Mouse (Mus musculus) kidney, postnatal 0 days (tissue): Measurements from ENCODE around the gene Rxfp4. TPM values are rescaled to one million over a fixed set of nuclear protein-coding genes. Genes with fewer than 3 reads are reported as not detected.
A peak's percentile ranks its signal among the peaks of the same experiment; 100 is the strongest.

Experiments
- ATAC-seq: fragments of 200-750 bp; cut with Nextera tagmentation; replicated peaks from 2 replicates; pipeline ENCODE4 v1.8.0; 2017; ENCODE audit warnings: low read depth, moderate number of reproducible peaks, moderate TSS enrichment, moderate library complexity; ENCODE audit not compliant: low FRiP score
- DNase-seq: peaks from one replicate; pipeline ENCODE4 v3.0.0-alpha.2; 2016; ENCODE audit warnings: low spot score
- H3K27ac ChIP-seq: fragments of 300-500 bp; sonication (generic); 2 replicates; pipeline ENCODE4 v1.5.1; 2014; ENCODE audit warnings: mild to moderate bottlenecking
- H3K27me3 ChIP-seq: fragments of 300-500 bp; sonication (generic); 2 replicates; pipeline ENCODE4 v1.6.1; 2014; ENCODE audit warnings: low read length, mixed read lengths; ENCODE audit not compliant: insufficient read depth
- H3K36me3 ChIP-seq: fragments of 300-500 bp; sonication (generic); 2 replicates; pipeline ENCODE4 v1.6.1; 2014; ENCODE audit warnings: low read length, mixed read lengths; ENCODE audit not compliant: insufficient read depth
- H3K4me1 ChIP-seq: fragments of 300-500 bp; sonication (generic); replicated peaks from 2 replicates; pipeline ENCODE4 v1.6.1; 2014; ENCODE audit warnings: antibody characterized with exemption, low read length, mixed read lengths; ENCODE audit not compliant: insufficient read depth
- H3K4me2 ChIP-seq: fragments of 300-500 bp; sonication (generic); 2 replicates; pipeline ENCODE4 v1.6.1; 2014; ENCODE audit warnings: mild to moderate bottlenecking, low read length, moderate library complexity, mixed read lengths
- H3K4me3 ChIP-seq: fragments of 300-500 bp; sonication (generic); replicated peaks from 2 replicates; pipeline ENCODE4 v1.5.1; 2014; ENCODE audit warnings: low read depth, low read length
- H3K9ac ChIP-seq: fragments of 300-500 bp; sonication (generic); 2 replicates; pipeline ENCODE4 v1.6.1; 2014; ENCODE audit warnings: low read depth, low read length
- H3K9me3 ChIP-seq: fragments of 300-500 bp; sonication (generic); replicated peaks from 2 replicates; pipeline ENCODE4 v1.6.1; 2016; ENCODE audit warnings: low read length, inconsistent platforms, mixed read lengths
- CTCF ChIP-seq: IDR thresholded peaks from 2 replicates; pipeline ENCODE4 v1.5.1; 2016; ENCODE audit warnings: antibody characterized with exemption, low read depth, mild to moderate bottlenecking, moderate library complexity
- WGBS: fragments of 180-500 bp; shearing (Covaris S2); extraction: QIAGEN DNeasy Blood & Tissue Kit; methylation state at CpG from one replicate; pipeline ENCODE4 v1.1.7; 2014; 5-methylcytosine and 5-hydroxymethylcytosine counted together
- polyA plus RNA-seq: library from polyadenylated mRNA; unstranded; fragments of >200 nt; fragmentation: Nextera tagmentation; extraction: Ambion mirVana; gene quantifications from 2 replicates; pipeline ENCODE4 v1.2.1, GENCODE M21; 2015

Rxfp4 gene
- polyA plus RNA-seq, 1 experiment from 2014 or later, result not detected

GRCm38 (mm10) chr3:88631921-88632587, 20.9 kb downstream of the Rxfp4 start:
- WGBS, result 68% methylated on average over 12 of the region's 12 CpGs
- DNase-seq (peak; percentile 68), ATAC-seq (no peak)
- Histone ChIP-seq H3K27ac (no peak overlapping the region), H3K9ac (no peak overlapping the region), H3K9me3 (no peaks in the 10 kb centered on the region), H3K4me1 (peaks cover 7% of the 10 kb centered on the region), H3K36me3 (peaks cover 71% of the 10 kb centered on the region), H3K4me3 (no peak overlapping the region), H3K27me3 (no peaks in the 10 kb centered on the region), H3K4me2 (no peak overlapping the region)
- TF ChIP-seq CTCF, result peak; percentile 79

- Histone ChIP-seq H3K27me3 (no peaks in the 10 kb centered on the region), H3K9ac (no peak overlapping the region), H3K4me3 (no peak overlapping the region), H3K9me3 (no peaks in the 10 kb centered on the region), H3K4me1 (peaks cover 18% of the 10 kb centered on the region), H3K36me3 (peaks cover 59% of the 10 kb centered on the region), H3K27ac (peak overlapping the region; percentile 55), H3K4me2 (no peak overlapping the region)
- no peak for ATAC-seq
- 70% methylated on average over 6 of the region's 6 CpGs for WGBS
- no peak for TF ChIP-seq CTCF
- DNase-seq, result no peak
Observed at GRCm38 (mm10) chr3:88630849-88631341, 22.0 kb downstream of the Rxfp4 start.

- peak overlapping the region; percentile 55; the same call in 1 of the 2 replicates for H3K27ac ChIP-seq
- H3K36me3 ChIP-seq, result peaks cover 50% of the 10 kb centered on the region
- H3K4me2 ChIP-seq, result no peak overlapping the region
- H3K4me3 ChIP-seq, result no peak overlapping the region
- H3K9me3 ChIP-seq, result no peaks in the 10 kb centered on the region
- peaks cover 20% of the 10 kb centered on the region for H3K4me1 ChIP-seq
- no peak for ATAC-seq
- WGBS, result 79% methylated on average over 9 of the region's 9 CpGs
- DNase-seq, result no peak
- no peak for TF ChIP-seq CTCF
- no peaks in the 10 kb centered on the region for H3K27me3 ChIP-seq
- no peak overlapping the region for H3K9ac ChIP-seq
Observed at GRCm38 (mm10) chr3:88630018-88630417, 22.9 kb downstream of the Rxfp4 start.

GRCm38 (mm10) chr3:88629244-88629643, 23.7 kb downstream of the Rxfp4 start:
- no peak for ATAC-seq
- Histone ChIP-seq H3K4me1 (peaks cover 27% of the 10 kb centered on the region), H3K36me3 (peaks cover 43% of the 10 kb centered on the region), H3K9me3 (no peaks in the 10 kb centered on the region), H3K4me2 (no peak overlapping the region), H3K4me3 (no peak overlapping the region), H3K27me3 (no peaks in the 10 kb centered on the region), H3K9ac (no peak overlapping the region), H3K27ac (0 out of 2 replicates have a peak overlapping the region, but pooled peaks have one; percentile 55)
- DNase-seq, result no peak
- WGBS, result 62% methylated on average over 13 of the region's 13 CpGs
- TF ChIP-seq CTCF, result no peak

GRCm38 (mm10) chr3:88628766-88629165, 24.2 kb downstream of the Rxfp4 start:
- Histone ChIP-seq H3K9ac (no peak overlapping the region), H3K27me3 (no peaks in the 10 kb centered on the region), H3K27ac (peak overlapping the region; percentile 31; the same call in 1 of the 2 replicates), H3K9me3 (no peaks in the 10 kb centered on the region), H3K4me1 (peaks cover 32% of the 10 kb centered on the region), H3K4me3 (no peak overlapping the region), H3K4me2 (no peak overlapping the region), H3K36me3 (peaks cover 38% of the 10 kb centered on the region)
- WGBS, result 52% methylated on average over 4 of the region's 4 CpGs
- no peak for ATAC-seq
- TF ChIP-seq CTCF, result no peak
- DNase-seq, result no peak

DNA sequence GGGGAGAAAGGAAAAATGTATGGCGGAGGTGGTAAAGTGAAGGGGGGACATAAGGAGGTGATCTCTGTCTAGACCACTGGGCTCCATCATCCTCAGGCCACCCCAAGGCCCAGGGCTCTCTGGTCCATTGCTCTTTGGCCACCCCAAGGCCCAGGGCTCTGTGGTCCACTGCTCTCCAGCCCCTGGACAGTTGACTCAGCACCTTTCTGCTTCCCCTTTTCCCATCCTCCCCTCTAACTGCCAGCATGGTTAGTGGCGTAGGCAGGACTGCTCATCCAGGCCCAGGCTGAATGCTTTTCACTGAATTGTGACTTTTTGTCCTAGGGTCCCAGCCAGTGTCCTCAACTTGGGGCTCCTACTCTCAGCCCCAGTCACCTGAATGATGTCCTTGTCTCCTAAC, 25.4 kb downstream of the Rxfp4 start:
- peaks cover 26% of the 10 kb centered on the region for H3K36me3 ChIP-seq
- peaks cover 38% of the 10 kb centered on the region for H3K4me1 ChIP-seq
- peak; percentile 61 for ATAC-seq
- 79% methylated on average over 2 of the region's 2 CpGs for WGBS
- DNase-seq, result no peak
- H3K27me3 ChIP-seq, result no peaks in the 10 kb centered on the region
- H3K9me3 ChIP-seq, result no peaks in the 10 kb centered on the region
- no peak for TF ChIP-seq CTCF
- no peak overlapping the region for H3K4me3 ChIP-seq
- no peak overlapping the region for H3K4me2 ChIP-seq
- no peak overlapping the region for H3K9ac ChIP-seq
- H3K27ac ChIP-seq, result no peak overlapping the region
